Mouse (Mus musculus) frontal cortex, adult (tissue): ENCODE results near the gene Inf2.

Experiments used
- ATAC-seq: cut with Nextera tagmentation; 2 replicates; pipeline ENCODE4 v1.9.2; 2017; ENCODE audit warnings: mild to moderate bottlenecking, moderate library complexity, mixed read lengths; ENCODE audit not compliant: low TSS enrichment

The Inf2 gene

DNA sequence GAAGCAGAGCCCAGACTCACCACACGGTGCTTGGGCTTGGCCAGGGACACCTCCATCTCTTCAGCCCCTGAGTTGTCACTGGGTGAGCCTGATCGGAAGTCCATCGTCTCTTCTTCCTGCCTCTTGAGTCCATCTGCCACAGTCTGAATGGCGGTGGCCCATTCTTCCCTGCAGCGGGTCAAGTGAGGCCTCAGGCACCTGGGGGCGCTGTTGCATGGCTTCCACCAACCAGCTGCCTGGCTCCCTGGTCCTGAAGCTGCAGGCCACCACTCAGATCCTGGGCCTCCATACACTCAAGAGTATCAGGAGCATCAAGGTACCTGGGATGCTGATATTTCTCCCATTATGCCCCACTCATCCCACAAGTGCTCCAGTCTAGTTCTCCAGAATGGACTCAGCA lies 70.5 kb downstream of the Inf2 start:
- no peak for ATAC-seq

DNA sequence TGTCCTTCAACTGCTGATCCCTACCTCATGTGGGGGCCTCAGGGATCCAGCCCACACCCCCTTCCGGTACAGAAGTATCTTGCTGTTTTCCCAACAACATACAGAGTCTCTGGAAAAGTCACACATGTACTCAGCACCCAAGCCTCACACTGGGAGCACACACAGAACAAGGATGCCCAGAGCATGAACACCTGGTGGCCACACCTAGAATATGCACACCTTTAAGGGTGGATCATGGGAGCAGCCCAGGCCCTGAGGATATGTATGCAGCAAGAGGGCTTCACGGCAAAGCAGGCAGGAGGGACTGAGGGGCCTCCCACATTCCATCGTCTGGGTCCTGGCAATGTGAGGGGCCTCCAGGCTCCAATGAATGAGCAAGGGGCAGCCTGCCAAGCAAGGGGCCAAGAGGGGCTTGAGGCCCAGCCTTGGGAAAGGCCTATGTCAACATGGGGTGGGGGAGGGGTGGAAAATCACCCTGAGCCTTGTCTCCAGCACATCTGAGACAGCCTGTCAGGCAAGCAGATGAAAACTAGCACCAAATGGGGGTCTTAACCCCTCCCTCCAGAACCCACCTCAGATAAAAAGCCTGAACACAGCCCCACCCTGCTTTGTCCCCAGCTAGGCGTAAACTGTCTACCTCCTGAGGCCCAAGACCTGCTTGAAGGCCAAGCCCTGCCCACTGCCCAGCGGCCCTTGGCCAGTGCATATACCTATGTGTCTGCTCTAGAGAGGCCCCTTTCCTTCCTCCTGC lies 72.2 kb downstream of the Inf2 start:
- no peak for ATAC-seq

DNA sequence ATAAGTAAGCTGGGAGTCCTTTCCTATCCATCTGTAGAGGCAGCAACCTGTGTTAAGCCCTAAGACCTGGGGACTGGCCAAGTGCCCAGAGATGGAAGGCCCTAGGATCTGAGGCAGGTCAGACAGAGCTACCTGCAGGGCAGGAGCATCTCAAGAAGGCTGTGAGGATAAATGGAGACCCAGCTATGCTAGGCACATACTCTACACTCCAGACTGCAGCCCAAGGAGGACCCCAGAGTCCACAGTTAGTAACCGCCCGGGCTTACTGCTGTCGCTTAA lies 72.7 kb downstream of the Inf2 start:
- no peak for ATAC-seq

DNA sequence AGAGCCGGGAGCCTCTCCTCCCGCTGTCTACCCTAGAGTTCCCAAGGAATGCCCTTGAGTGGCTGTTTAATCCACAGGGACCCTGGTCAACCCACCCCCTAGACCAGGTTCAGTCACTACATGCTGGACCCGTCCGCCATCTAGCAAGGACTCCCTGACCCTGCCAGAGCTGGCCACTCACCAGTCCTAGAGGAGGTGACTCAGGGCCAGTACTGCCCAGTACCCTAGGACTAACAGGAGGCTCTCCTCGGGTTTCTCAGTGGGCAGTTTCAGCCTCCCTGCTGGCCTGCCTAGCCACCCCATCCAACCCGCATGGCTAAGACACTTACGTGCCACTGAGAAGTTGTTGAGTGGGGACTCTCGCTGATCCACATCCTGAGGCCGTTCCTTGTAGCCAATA lies 73.3 kb downstream of the Inf2 start:
- ATAC-seq = no peak

DNA sequence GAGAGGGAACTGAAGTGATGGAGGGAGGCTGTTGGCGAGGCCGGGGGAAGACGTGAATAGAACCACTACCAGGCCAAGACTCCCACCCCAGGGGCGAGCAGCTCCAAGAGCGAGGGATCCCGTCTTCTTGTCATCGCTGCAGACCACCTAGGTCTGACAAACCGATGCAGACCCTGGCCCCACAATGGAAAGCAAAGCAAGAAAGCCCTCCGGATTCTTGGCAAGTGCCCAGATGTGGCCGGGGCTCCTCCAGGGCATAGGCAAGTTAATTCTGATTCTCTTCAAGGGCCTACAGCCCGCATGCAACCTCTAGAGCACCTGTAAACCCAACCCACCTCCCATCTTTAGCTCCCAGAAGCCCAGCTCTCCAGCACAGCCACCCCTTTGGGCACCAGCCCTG lies 74.7 kb downstream of the Inf2 start:
- ATAC-seq = no peak

DNA sequence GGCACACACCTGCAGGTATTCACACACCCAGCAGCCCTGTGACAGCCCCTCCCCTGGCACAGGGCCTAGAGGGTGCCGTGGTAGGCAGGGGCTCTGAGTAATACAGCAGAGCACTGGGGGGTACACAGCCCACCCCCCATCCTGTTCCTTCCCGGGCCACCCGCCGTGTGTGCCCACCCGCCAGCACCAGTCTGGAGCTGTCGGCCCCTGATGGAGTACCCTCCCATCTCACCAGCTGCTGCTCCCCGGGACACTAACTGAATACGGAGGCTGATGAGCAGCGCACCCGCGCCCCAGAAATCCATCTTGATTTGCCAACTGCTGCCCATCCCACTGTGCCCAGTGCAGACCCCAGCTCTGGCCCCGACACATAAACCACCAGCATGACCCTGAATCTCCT lies 75.1 kb downstream of the Inf2 start:
- no peak for ATAC-seq

DNA sequence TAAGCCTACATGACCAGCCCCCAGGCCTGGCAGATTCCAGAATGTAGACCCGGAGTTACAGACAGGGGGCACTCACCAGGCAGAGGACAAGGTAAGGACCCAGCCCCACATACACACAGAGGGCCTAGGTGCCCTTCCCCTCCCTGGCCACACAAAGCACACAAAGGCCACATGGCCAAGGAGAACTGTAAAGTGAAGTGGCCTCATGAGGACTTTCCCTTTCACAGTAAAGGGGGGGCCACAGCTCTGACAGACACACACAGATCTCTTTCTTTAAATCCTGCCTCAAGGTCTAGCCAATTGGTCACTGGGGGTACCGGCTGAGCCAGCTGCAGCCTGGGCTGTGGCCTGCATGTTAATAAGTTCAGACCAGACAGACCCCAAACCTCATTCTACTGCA lies 75.5 kb downstream of the Inf2 start:
- ATAC-seq = no peak

DNA sequence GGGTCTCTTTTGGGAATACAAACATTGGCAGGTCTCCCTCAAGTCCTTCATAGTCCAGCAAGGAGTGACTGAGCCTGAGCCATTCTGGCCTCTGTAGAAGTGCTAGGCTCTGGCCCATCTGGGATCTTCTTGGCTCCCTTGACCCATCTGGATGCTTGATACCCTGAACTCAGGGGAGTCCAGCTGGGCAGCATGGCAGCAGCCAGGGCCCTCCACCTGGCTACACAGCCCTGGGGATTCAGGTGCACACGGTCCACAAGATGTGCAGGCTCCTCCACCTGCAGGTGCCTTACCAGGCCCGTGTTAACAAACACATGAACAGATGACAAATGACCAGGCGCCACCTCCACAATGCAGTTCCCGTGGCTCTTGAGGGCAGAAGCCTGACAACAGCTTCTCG lies 76.1 kb downstream of the Inf2 start:
- no peak for ATAC-seq
